Mouse (Mus musculus): ENCODE results near the gene Stxbp1.
A peak's percentile ranks its signal among the peaks of the same experiment; 100 is the strongest.

Stxbp1 gene

GRCm38 (mm10) chr2:32838147-32838884 is 8.7 kb downstream of the Stxbp1 start:
- no peak for DNase-seq (ENCODE audit: low spot score)

DNA sequence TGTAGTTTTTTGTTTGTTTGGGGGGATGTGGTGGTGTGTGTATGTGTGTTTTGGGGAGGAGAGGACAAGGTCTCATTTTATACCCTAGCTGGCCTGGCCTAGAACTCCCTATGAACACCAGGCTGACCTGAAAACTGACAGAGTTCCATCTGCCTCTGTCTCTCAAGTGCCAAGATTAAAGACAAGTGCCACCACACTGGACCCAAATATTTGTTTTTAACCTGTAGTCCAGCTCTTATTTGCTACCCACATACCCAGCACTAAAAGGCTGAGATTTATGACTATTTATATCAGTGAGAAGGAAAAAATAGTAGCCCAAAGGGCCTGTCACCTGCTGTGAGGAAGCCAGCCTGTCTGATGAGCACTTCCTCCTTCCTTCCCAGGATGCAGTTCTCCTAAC is 11.5 kb downstream of the Stxbp1 start:
- no peak for DNase-seq (ENCODE audit: low spot score)

DNA sequence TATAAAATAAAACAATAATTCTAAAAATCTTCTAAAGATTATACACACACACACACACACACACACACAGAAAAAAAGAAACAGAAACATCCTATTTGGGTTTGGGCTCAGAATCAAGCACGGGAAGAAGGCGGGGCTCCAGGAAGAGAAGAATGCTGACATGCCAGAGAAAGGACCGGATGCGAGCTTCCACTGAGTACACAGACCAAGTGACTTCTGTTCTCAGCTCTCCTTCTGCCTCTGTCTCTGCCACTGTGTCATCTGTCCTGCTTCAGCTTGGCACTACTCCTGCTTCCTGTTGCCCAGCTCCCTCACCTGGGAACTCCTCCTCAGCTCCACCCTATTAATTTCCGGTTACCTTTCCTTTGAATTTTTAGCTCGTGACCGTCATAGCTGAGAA is 12.5 kb downstream of the Stxbp1 start:
- DNase-seq (ENCODE audit: low spot score), result no peak

DNA sequence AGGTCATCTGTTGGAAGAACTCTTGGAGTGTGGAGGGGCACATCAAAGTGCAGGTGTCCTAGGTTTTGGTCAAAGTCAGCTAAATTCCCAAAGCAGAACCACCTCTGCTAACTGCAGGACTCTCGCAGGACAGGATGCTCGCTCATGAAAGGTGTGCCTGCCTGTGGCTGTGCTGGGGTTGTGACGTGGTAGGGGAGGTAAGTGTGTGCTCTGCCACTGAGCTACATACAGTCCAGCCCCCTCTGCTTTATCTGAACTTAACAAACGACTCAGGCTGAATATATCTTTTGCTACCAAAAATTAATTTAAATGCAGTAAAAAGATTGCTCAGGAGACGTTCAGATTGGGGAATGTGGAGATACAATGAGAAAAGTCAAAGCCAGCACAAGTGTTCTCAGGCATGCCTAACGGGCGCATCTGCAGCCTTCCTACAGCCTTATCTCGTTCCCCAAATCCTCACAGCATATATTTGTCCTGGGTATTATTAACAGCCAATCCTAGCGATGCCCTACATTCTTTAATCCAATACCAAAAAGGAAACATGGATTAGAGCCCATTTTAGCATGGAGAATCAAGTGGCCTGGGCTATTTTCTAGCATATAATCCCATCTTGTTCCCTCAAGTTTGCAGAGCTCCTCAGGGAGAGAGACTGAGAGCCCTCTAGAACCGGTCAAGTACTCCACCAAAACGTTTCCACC is 17.9 kb downstream of the Stxbp1 start:
- DNase-seq (ENCODE audit: low spot score), result no peak

DNA sequence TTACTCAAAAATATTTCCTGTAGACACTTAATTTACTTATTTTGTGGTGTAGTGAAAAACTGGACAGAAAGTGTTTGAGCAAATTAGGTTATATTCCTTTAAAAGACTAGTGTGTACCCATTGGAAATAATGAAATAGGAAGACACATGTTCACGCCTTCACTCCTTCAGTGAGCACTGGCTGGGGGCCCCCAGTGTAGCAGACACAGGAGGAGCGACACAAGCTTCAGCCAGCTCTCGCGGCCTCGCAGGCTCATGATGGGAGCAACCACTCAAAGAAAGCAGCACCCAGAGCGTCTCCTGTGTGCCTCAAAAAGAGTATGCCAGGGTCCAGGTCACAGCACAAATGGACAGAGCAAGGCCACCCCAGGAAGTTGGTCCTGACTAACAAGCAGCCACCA is 21.2 kb downstream of the Stxbp1 start:
- no peak for DNase-seq (ENCODE audit: low spot score)

- no peak for DNase-seq (ENCODE audit: low spot score)
Measured at GRCm38 (mm10) chr2:32824778-32825177, 22.3 kb downstream of the Stxbp1 start.

DNA sequence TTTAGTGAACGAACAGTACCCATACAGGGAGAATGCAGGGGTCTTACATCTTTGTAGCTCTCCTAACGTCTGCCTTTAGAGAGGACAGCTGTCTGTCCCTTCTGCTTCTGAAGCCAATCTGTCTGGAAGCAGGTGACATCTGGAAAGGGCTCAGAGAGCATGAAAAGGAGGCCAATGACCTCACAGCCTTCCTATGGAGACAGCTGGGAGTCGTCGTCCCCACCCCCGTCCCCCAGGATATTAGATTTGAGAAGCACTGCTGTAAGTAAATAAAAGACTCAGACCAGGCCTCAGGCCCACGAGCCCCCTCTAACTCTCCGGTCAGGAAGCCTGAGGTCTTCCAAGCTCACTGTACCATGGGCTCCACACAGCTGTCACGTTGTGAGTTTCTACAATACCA is 22.9 kb downstream of the Stxbp1 start:
- DNase-seq (ENCODE audit: low spot score), result peak; percentile 57

- DNase-seq (ENCODE audit: low spot score), result no peak
Measured at GRCm38 (mm10) chr2:32823579-32824154, 23.4 kb downstream of the Stxbp1 start.

- DNase-seq (ENCODE audit: low spot score), result peak; percentile 50
Measured at GRCm38 (mm10) chr2:32823153-32823552, 23.9 kb downstream of the Stxbp1 start.

DNA sequence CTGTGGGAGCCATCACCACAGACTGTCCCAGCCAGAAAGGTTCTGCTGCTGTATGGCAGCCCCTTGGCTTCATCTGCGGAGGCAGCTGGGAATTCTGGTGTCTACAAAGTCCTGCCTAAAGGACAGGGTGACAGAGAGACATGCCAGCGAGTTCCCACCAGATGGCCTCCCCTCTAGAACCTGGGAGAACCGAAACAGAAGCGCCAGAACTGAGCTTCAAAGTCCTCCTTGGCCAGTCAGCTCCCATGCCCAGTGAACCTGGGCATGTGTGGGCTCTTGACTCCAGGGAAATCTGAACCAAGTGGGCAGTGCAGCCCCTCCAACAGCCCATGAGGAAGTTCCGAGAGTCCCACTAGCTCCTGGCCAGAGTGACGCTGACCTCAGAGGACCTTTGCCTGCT is 24.4 kb downstream of the Stxbp1 start:
- DNase-seq (ENCODE audit: low spot score), result no peak

GRCm38 (mm10) chr2:32821041-32821802 is 25.8 kb downstream of the Stxbp1 start:
- peak; percentile 63 for DNase-seq (ENCODE audit: low spot score)

DNA sequence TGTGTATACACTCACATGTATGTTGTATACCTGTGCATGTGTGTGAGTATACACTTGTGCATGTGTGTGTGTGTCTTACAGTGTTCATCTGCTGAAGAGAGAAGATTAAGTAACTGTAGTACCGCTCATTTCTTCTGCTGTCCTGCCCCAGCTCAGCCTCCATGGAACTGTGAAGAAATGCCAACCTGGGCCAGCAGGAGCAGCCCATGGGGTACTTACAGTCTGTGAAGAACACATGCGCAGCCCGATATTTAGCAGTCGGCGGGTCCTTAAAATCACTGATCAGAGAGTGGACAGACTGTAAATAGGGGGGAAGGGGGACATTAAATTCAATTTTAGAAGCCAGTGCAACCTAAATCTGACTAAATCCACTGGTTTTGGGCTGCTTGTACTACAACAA is 28.8 kb downstream of the Stxbp1 start:
- no peak for DNase-seq (ENCODE audit: low spot score)

- DNase-seq (ENCODE audit: low spot score), result no peak
Measured at GRCm38 (mm10) chr2:32817589-32817988, 29.5 kb downstream of the Stxbp1 start.

GRCm38 (mm10) chr2:32816946-32817581 is 30.0 kb downstream of the Stxbp1 start:
- no peak for DNase-seq (ENCODE audit: low spot score)

DNA sequence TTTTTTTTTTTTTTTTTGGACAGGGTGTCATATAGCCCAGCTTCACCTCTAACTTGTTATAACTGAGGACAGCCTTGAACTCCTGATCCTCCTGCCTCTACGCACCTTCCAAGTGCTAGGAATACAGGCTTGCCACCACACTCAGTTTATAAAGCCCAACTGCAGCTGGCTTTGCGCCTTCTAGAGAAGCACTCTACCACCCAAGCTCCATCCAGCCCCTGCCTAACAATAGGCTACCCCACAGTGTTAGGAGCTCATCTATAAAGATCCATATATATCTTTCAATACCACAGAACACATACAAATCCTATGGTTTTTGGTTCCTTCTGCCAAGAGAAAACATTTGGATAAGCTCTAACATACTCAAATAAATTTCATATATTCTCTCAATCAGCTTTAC is 30.5 kb downstream of the Stxbp1 start:
- no peak for DNase-seq (ENCODE audit: low spot score)

DNA sequence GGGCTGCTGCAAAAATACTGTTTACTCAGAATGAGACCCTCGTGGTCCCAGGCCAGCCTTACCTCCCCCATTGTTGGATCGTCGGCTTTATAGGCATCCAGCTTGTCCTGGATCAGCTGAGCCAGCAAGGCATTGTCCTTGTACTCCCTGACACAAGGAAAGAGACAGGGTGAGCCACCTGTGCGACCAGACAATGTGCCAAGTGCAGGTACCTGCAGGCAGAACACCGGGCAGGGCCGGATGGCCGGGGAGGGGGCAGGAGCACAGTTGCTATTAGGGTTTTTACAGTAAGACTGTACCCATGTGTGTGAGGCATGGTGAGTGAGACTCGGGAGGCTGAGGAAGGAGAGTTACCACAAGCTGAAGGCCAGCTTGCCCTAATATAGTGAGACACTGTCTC is 35.1 kb downstream of the Stxbp1 start:
- DNase-seq (ENCODE audit: low spot score), result no peak

GRCm38 (mm10) chr2:32808816-32809566 is 38.1 kb downstream of the Stxbp1 start:
- no peak for DNase-seq (ENCODE audit: low spot score)

DNA sequence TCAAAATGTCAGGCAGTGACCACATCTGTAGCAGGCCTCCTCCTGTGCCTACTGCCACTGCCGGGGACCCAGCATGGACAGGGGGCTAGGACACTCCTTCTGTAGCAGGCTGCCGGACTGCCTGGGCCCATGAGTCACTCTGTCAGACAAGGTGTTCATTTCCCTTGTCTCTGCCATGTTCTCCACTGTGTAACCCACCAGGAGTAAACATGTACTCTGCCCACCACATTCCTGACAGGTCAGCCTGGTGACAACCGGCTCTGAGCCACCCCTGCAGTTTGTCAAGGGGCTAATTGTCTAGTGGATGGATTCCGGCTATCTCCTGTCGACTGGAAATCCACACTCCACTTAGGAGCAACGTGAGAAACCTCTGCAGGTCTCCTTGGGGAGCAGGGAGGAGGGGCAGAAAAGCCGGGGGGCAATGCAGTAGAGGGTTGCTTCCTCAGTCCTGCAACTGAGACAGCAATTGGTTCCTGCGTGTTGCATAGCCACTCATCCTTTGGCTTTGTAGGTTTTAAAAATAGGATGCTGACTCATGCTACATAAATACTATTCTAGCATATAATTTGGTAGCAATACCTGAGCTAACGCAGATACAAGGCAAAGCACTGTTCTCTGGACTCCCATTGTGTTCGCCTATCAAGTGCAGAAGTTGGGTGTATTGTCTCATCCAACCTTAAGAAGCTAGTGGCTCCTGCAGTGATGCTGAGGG is 48.6 kb downstream of the Stxbp1 start:
- DNase-seq (ENCODE audit: low spot score), result no peak

DNA sequence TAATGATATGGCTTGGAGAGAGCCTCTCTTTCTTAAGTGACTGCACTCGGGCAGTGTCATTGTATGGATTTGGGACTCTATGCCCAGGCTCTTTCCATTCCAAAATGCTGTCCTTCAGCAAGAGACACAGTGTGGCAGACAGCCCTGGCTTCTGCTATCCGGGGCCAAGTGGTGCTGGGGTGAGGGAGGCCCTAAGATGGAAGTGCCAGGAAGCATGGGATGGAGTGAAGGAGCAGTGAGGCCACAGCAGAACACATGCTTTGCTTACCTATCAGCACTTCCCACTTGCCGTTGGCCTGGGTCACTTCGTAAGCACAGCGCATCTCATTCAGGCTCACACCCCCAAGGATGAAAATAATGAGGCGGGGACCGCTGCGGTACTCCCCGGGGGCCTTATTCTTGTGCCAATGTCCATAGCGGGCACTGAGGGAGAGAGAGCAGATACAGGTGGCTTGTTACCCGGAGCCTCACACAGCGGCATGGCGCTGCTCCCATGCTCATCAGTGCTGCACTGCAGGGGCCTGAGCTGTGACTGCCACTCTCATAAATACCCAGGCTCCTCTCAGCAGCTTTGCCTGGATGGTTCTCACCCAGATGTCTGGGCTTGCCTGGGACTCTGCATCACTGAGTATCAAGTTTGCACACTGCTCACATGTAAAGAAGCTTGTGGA is 51.2 kb downstream of the Stxbp1 start:
- DNase-seq (ENCODE audit: low spot score), result no peak

DNA sequence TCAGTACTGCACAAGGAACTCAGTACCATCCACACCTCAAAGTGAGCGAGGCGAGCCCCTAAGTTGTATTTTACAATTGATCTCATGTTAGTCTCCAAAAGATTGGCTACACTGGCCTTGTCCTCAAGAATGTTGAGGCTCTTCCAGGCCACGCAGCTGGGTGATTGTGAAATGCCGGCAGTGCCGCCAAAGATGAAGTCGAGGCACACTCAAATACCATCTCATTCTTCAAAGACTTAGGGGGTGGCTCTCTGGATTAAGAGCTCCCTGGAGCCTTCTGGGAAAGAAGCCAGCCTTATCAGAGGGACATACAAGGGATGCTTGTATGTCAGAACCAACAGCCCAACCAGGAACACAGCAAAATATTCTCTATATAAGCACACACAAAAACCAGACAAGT is 55.7 kb downstream of the Stxbp1 start:
- DNase-seq (ENCODE audit: low spot score), result no peak
